Mouse (Mus musculus) embryonic fibroblast, embryonic 13.5 days (primary cell): ENCODE measurements around the gene Snai3.

ENCODE experiments used
- CTCF ChIP-seq: IDR thresholded peaks from 2 replicates; pipeline ENCODE4 v1.5.1; 2011; ENCODE audit warnings: mild to moderate bottlenecking, control low read depth, low read length, moderate library complexity, borderline replicate concordance; ENCODE audit not compliant: insufficient read depth
- POLR2A ChIP-seq: IDR thresholded peaks from 2 replicates; pipeline ENCODE4 v1.6.1; 2011; ENCODE audit warnings: low read depth, mild to moderate bottlenecking, control low read depth, low read length, moderate library complexity

- TF ChIP-seq CTCF = no peak
- no peak for TF ChIP-seq POLR2A
Observed at GRCm38 (mm10) chr8:122427607-122428006, 32.9 kb downstream of the Snai3 start.
